Mouse (Mus musculus) embryo, embryonic 11 days (tissue): ENCODE measurements around the gene Olfr1094.

Source experiments
- DNase-seq: peaks from one replicate; pipeline ENCODE4 v3.0.0-alpha.2; 2015

Olfr1094 gene

DNA sequence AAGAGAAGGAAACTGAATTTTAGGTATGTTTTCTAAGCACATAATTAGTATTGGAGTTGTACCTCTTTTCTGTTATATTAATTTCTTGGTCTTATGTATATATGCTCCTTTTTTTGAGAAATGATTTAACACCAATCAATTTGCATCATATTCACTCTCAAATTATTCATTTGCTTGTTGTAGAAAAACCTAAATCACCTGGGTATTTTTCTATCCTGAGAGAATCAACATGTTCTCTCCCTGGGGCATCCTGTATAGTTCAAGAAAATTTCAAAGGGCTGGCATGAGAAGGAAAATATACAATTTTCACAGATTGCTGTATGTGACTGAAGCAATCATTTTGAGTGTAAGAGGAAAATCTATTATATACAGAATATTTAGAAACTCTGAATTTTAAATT is at the start of gene Olfr1094:
Gene Olfr1094 (plus strand): TSS at position 301 of the 400 bp plus-strand sequence.
- no peak for DNase-seq

DNA sequence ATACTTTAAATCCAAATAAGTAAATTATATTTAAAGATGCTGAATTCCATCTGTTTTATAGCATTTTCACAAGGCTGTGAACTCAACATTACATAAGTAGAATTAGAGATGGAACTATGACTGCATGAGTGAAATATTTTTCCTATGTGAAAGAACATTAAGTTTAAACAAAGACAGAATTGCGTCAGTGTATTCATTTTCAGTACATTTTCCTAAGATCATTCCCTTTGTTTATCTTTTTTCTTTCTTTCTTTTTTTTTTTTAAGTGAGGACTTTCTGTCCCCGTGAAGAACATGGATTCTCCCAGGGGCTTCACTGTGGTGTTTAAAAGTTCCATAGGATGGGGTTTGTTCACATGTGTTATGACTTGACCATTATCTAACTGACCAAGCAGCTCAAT is 42.3 kb upstream of the Olfr1094 start, which contains the start of gene Olfr1093:
Gene Olfr1093 (plus strand): TSS at position 301 of the 400 bp plus-strand sequence.
- no peak for DNase-seq

DNA sequence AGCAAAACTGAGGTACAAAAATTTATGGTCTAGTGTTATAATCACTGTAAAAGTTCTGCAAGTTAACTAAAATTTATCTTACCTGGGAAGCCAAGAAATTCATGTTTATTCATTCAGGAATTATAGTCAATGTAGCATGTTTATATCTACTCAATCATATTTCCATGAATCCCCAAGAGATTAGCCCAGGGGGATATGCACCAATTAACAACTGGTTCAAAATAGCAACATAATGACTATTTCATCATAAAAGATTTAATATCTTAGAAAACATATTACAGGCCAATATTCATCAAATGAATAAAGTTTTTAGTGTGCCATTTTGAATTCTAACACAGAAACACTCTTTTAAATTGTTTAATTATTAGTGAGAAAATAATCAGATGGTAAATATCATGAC is 14.5 kb upstream of the Olfr1094 start, which contains the start of gene Olfr141:
Gene Olfr141 (minus strand): TSS at position 101 of the 400 bp plus-strand sequence.
- no peak for DNase-seq

DNA sequence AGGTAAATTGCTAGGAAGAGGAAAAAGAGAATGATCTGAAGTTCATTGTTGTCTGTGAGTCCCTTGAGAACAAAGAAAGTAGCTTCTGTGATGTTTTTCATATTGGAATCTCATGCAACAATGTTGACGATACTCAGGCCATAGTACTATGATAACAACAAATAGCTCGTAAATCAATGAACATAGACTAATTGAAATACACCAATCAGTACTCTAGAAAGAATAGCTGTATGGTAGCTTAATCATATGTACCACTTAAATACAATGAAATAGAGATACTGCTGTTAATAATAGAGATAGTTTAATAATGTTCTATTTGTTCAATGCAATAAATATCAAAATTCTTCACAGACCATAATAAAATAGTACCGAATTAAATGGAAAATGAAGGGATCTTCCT is 27.1 kb downstream of the Olfr1094 start, which contains the start of gene Olfr1095:
Gene Olfr1095 (minus strand): TSS at position 101 of the 400 bp plus-strand sequence.
- no peak for DNase-seq

DNA sequence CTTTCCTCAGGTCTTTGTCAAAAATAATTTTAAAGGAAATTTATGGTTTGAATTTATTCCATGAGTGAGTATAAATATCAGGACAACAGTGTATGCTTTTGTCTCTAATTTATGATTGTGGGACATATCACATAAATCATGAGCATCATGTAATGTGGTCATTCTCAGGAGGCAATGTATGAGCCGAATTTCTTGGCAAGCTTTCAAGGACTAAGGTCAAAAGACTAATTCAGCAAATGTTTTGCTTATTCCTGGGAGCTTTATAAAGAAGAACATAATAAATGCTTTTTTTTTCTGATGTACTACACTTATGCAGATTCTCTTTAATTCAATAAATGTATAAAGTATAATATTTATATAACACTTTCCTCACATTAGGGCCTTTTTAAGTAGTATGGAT is 50.2 kb downstream of the Olfr1094 start, which contains the start of gene Gm13723:
Gene Gm13723 (minus strand): TSS at position 101 of the 400 bp plus-strand sequence.
- no peak for DNase-seq
